Mouse (Mus musculus) forebrain, embryonic 11.5 days (tissue): ENCODE measurements at regions not wholly inside any gene's neighbourhood (a gene's known extent, or its start where the extent isn't known, plus 50 kb on each side); places are given as distances from the start of the nearest gene placed in this dataset.
A peak's percentile ranks its signal among the peaks of the same experiment; 100 is the strongest.

ENCODE experiments used
- ATAC-seq: fragments of 200-750 bp; cut with Nextera tagmentation; replicated peaks from 2 replicates; pipeline ENCODE4 v1.8.0; 2017; ENCODE audit warnings: moderate TSS enrichment; ENCODE audit not compliant: low FRiP score
- DNase-seq: peaks from one replicate; pipeline ENCODE4 v3.0.0-alpha.2; 2017; ENCODE audit warnings: low spot score
- H3K27ac ChIP-seq: fragments of 300-500 bp; sonication (generic); 2 replicates; pipeline ENCODE4 v1.5.1; 2014; ENCODE audit warnings: low read depth, low read length
- H3K27me3 ChIP-seq: fragments of 300-500 bp; sonication (generic); 2 replicates; pipeline ENCODE4 v1.6.1; 2014; ENCODE audit warnings: mild to moderate bottlenecking, low read length, mixed read lengths; ENCODE audit not compliant: control insufficient read depth, insufficient read depth
- H3K36me3 ChIP-seq: fragments of 300-500 bp; sonication (generic); 2 replicates; pipeline ENCODE4 v1.6.1; 2014; ENCODE audit warnings: mild to moderate bottlenecking, low read length, moderate library complexity, mixed read lengths; ENCODE audit not compliant: control insufficient read depth, insufficient read depth
- H3K4me1 ChIP-seq: fragments of 300-500 bp; sonication (generic); replicated peaks from 2 replicates; pipeline ENCODE4 v1.6.1; 2014; ENCODE audit warnings: low read length, mixed read lengths; ENCODE audit not compliant: control insufficient read depth, insufficient read depth
- H3K4me2 ChIP-seq: fragments of 300-500 bp; sonication (generic); 2 replicates; pipeline ENCODE4 v1.6.1; 2014; ENCODE audit warnings: low read depth, mild to moderate bottlenecking, low read length, moderate library complexity, mixed read lengths; ENCODE audit not compliant: severe bottlenecking
- H3K4me3 ChIP-seq: fragments of 300-500 bp; sonication (generic); 2 replicates; pipeline ENCODE4 v1.5.1; 2014; ENCODE audit warnings: low read depth, low read length
- H3K9ac ChIP-seq: fragments of 300-500 bp; sonication (generic); 2 replicates; pipeline ENCODE4 v1.6.1; 2014; ENCODE audit warnings: low read length
- H3K9me3 ChIP-seq: fragments of 300-500 bp; sonication (generic); 2 replicates; pipeline ENCODE4 v1.6.1; 2016; ENCODE audit warnings: low read length, mixed read lengths; ENCODE audit not compliant: control insufficient read depth
- WGBS: fragments of 180-500 bp; shearing (Covaris S2); extraction: QIAGEN DNeasy Blood & Tissue Kit; methylation state at CpG from one replicate; pipeline ENCODE4 v1.1.7; 2014; 5-methylcytosine and 5-hydroxymethylcytosine counted together

DNA sequence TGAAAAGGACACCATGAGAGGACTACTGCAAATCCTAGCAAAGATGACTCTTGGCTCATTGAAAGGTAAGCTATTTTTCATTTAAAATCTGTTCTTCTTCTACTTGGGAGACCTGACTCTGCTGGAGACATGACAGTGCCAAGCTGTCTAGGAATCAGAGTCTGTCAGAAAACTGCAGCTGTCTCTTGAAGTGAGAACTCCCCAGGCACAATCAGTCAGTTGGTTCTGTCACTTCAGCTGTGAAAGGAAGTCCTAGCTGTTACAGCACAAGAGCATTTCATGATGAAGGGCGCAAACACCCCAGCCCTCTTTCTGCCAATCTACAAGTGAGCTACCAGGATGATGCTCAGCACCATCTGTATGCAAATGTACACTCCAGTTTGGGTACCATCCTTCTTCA is 442.4 kb downstream of the Ipmk start:
- Histone ChIP-seq H3K9me3 (no peaks in the 10 kb centered on the region), H3K4me2 (no peak overlapping the region), H3K27me3 (no peaks in the 10 kb centered on the region), H3K9ac (no peak overlapping the region), H3K4me1 (no peaks in the 10 kb centered on the region), H3K27ac (no peak overlapping the region), H3K36me3 (no peaks in the 10 kb centered on the region), H3K4me3 (no peak overlapping the region)
- no peak for DNase-seq
- WGBS, result 87% methylated on average over 1 of the region's 1 CpGs
- ATAC-seq, result no peak

DNA sequence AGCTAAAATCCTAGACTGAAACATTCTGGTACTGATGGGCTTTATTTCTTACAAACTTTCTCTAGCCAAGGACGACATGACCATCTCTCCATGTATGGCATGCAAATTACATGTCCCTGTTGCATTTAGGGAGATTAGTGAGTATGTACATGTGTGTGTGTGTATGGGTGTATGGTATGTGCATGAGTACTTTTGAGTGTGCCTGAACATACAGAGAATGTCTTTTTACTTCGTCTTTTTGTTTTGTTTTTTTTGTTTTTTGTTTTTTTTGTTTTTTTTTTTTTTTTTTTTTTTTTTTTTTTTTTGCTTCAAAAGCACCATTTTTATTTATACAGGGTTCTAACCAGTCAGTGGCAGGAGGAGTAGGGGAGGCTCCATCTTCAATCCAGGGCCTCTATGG is 451.1 kb downstream of the Ipmk start:
- ATAC-seq (no peak), DNase-seq (no peak)
- WGBS, result 85% methylated on average over 2 of the region's 2 CpGs

DNA sequence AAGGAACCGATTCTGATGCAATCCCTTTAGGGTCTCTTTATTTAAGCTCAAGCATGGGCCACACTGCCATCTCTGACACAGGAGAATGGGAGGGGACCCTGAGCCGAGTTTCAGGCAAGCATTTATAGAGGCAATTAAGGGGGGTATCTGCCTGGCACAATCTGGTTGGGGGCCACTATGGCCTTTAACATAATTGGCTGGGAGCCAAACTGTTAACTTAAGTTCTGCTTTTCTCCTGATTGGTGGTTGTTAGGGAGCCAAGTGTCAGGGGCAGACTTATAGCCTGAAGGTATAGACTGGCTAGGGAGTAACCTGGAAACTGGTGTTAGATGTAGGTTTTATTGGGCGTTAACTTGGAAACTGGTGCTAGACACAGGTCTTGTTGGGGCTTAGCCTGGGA is 454.9 kb downstream of the Ipmk start:
- 72% methylated on average over 3 of the region's 3 CpGs for WGBS
- ATAC-seq, result no peak

More for the DNA sequence above, 451.1 kb downstream of the Ipmk start:
- Histone ChIP-seq H3K4me1 (no peaks in the 10 kb centered on the region), H3K9ac (no peak overlapping the region), H3K36me3 (no peaks in the 10 kb centered on the region), H3K4me2 (no peak overlapping the region), H3K27me3 (no peaks in the 10 kb centered on the region), H3K4me3 (no peak overlapping the region), H3K9me3 (no peaks in the 10 kb centered on the region), H3K27ac (no peak overlapping the region)

GRCm38 (mm10) chr10:71832633-71833032 is 485.1 kb downstream of the Ipmk start:
- ATAC-seq, result no peak

More for the DNA sequence above, 454.9 kb downstream of the Ipmk start:
- DNase-seq, result no peak
- Histone ChIP-seq H3K4me3 (no peak overlapping the region), H3K36me3 (no peaks in the 10 kb centered on the region), H3K4me2 (no peak overlapping the region), H3K27me3 (no peaks in the 10 kb centered on the region), H3K27ac (no peak overlapping the region), H3K9ac (no peak overlapping the region), H3K9me3 (no peaks in the 10 kb centered on the region), H3K4me1 (no peaks in the 10 kb centered on the region)

DNA sequence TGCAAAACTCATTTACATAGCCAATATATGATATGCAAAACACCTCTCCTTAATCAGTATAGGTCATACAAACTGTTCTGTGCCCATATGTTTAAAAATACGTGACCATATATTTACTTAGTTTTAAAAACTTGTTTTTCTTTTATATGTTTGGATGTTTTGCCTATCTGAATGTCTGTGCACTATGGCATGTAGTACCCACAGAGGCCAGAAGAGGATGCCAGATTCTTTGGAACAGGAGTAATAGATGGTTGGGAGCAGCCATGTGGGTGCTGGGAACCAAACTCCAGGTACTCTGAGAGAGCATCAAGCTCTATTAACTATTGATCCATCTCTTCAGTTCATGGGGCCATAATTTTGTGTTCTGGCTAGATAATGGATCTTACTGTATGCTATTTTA is 487.5 kb downstream of the Ipmk start:
- no peak for DNase-seq
- Histone ChIP-seq H3K4me2 (no peak overlapping the region), H3K9ac (no peak overlapping the region), H3K4me1 (no peaks in the 10 kb centered on the region), H3K36me3 (no peaks in the 10 kb centered on the region), H3K4me3 (no peak overlapping the region), H3K9me3 (no peaks in the 10 kb centered on the region), H3K27ac (no peak overlapping the region), H3K27me3 (no peaks in the 10 kb centered on the region)
- no peak for ATAC-seq
- WGBS, result 75% methylated on average over 1 of the region's 1 CpGs

More at GRCm38 (mm10) chr10:71832633-71833032, 485.1 kb downstream of the Ipmk start:
- 80% methylated on average over 2 of the region's 2 CpGs for WGBS
- Histone ChIP-seq H3K4me3 (no peak overlapping the region), H3K27me3 (no peaks in the 10 kb centered on the region), H3K4me1 (no peaks in the 10 kb centered on the region), H3K27ac (no peak overlapping the region), H3K9me3 (no peaks in the 10 kb centered on the region), H3K9ac (no peak overlapping the region), H3K36me3 (no peaks in the 10 kb centered on the region), H3K4me2 (no peak overlapping the region)
- DNase-seq, result no peak

- Histone ChIP-seq H3K27me3 (no peaks in the 10 kb centered on the region), H3K4me3 (no peak overlapping the region), H3K4me1 (no peaks in the 10 kb centered on the region), H3K9me3 (no peaks in the 10 kb centered on the region), H3K27ac (no peak overlapping the region), H3K9ac (no peak overlapping the region), H3K36me3 (no peaks in the 10 kb centered on the region), H3K4me2 (no peak overlapping the region)
- no peak for DNase-seq
- 68% methylated on average over 4 of the region's 4 CpGs for WGBS
- ATAC-seq, result peak; percentile 67
Observed at GRCm38 (mm10) chr10:71857089-71857488, 509.5 kb downstream of the Ipmk start.

DNA sequence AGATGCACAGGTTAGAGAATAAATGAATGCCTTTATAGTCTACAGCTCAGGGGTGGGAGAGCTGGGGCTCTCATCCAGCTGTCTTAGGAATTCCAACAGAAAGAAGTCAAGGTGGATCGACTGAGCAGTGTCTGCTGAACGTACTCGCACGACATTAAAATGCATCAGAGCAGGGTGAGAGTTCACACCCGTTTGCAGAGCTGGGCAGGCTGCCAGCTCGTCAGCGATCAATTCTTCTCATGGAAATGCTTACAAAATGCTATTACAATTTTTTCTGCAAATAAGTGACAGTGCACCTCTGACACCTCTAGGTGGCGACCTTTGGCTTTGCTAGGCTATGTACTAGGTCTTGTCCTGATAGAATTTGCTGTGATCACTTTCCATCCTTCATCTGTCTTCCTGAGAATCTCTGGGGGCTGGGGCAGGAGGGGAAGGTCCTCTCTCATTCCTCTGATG is 510.0 kb downstream of the Ipmk start:
- Histone ChIP-seq H3K4me2 (no peak overlapping the region), H3K36me3 (no peaks in the 10 kb centered on the region), H3K4me1 (no peaks in the 10 kb centered on the region), H3K9me3 (no peaks in the 10 kb centered on the region), H3K9ac (no peak overlapping the region), H3K4me3 (no peak overlapping the region), H3K27ac (no peak overlapping the region), H3K27me3 (no peaks in the 10 kb centered on the region)
- peak; percentile 69 for DNase-seq
- 29% methylated on average over 8 of the region's 8 CpGs for WGBS
- ATAC-seq, result peak; percentile 84

DNA sequence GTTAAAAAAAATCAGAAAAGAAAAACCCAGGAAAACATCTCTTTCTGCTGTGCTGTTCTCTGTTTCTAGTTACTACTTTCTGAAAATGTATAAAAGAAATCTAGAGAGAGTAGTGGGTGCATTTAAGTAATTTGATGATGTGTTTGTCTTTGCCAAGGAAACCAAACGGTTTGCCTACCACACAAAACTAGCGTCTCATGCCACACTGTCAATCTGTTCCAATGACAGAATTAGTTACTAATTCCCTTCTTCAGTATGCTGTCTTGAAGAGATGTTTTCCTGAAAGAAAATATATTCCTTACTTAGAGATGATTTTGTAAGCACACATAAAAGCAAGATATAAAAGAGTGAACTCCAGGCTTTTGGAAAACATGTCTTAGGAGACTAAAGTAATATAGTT is 546.2 kb downstream of the Ipmk start:
- Histone ChIP-seq H3K36me3 (no peaks in the 10 kb centered on the region), H3K4me3 (no peak overlapping the region), H3K27me3 (no peaks in the 10 kb centered on the region), H3K4me1 (no peaks in the 10 kb centered on the region), H3K9ac (no peak overlapping the region), H3K9me3 (no peaks in the 10 kb centered on the region), H3K27ac (no peak overlapping the region), H3K4me2 (no peak overlapping the region)
- no peak for DNase-seq
- WGBS, result 80% methylated on average over 2 of the region's 2 CpGs
- ATAC-seq, result no peak

DNA sequence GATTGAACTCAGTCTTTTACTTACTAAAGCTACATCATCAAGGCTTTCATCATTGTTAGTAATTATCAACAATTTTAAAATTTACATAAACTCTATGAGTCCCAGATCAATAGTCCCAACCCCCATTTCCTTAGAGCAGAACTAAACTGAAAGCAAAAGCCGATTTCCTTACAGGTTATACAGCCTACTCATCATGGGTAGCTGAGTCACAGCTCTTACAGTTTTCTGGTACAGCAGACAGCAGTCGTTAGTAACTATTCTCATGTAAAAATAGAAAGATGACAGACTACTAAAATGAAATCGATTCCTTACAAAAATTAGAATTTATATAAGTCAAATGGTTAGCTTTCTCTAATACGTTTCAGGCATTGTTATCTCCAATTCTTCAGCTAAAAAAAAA is 557.5 kb downstream of the Ipmk start:
- no peaks in the 10 kb centered on the region for H3K27me3 ChIP-seq
- 86% methylated on average over 4 of the region's 4 CpGs for WGBS
- H3K27ac ChIP-seq, result no peak overlapping the region
- ATAC-seq (no peak), DNase-seq (no peak)
- H3K4me2 ChIP-seq, result no peak overlapping the region
- H3K9ac ChIP-seq, result no peak overlapping the region
- H3K9me3 ChIP-seq, result no peaks in the 10 kb centered on the region
- no peaks in the 10 kb centered on the region for H3K36me3 ChIP-seq
- H3K4me3 ChIP-seq, result no peak overlapping the region
- no peaks in the 10 kb centered on the region for H3K4me1 ChIP-seq
